Mouse (Mus musculus): ENCODE measurements at regions not wholly inside any gene's neighbourhood (a gene's known extent, or its start where the extent isn't known, plus 50 kb on each side); places are given as distances from the start of the nearest gene placed in this dataset.

DNA sequence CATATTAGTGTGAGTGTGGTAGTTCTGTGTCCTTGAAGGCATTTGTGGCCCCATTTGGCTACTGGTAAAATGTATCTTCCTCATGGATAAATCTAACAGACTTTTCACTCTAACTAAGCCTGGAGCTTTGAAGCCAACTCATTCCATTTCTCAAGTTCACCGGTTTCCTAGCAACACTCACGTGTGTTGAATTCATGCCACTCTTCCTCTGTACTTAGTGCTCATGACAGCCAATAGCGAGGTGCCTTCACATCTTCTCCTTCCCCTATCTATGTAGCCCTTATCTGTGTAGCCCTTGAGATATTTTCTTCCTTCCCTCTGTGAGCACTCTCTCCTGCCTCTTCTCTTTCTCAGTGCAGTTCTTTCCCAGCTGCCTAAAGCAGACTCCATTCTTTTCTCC, 150.7 kb downstream of the Satb1 start:
- TF ChIP-seq CTCF (IDR thresholded peaks at IDR 0.05; ENCODE audit: borderline replicate concordance, control insufficient read depth, extremely low read depth, insufficient read depth, low read length, poor library complexity) (no peak), POLR2A (IDR thresholded peaks at IDR 0.05; ENCODE audit: control insufficient read depth, extremely low read depth, insufficient read depth, low read length, poor library complexity) (no peak)

All from thymus, adult 2 months (tissue).